Mouse (Mus musculus) embryo, embryonic 9.5 days (tissue): ENCODE measurements at regions not wholly inside any gene's neighbourhood (a gene's known extent, or its start where the extent isn't known, plus 50 kb on each side); places are given as distances from the start of the nearest gene placed in this dataset.

ENCODE experiments used
- DNase-seq: peaks from one replicate; pipeline ENCODE4 v3.0.0-alpha.2; 2017; ENCODE audit errors: extremely low spot score

DNA sequence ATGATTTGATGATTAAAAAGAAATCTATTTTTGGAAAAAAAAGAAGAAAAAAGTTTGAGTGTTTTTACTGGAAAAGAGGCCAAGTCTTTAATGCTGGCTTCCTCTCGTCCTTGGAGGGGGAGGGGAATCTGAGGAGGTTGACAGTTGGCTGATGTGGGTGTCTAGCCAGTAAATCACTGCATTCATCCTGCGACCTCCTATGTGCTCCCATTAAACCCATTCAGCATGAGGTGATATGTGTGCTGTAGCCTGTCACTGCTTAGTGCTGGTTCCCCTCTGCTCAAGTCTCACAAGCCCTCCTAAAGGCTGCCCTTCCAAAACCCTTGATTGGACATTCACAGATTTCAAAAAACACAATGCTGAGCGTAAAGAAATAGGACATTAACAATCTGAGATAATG, 68.7 kb downstream of the Atoh1 start:
- no peak for DNase-seq

GRCm38 (mm10) chr6:64798804-64799203, 69.9 kb downstream of the Atoh1 start:
- no peak for DNase-seq

DNA sequence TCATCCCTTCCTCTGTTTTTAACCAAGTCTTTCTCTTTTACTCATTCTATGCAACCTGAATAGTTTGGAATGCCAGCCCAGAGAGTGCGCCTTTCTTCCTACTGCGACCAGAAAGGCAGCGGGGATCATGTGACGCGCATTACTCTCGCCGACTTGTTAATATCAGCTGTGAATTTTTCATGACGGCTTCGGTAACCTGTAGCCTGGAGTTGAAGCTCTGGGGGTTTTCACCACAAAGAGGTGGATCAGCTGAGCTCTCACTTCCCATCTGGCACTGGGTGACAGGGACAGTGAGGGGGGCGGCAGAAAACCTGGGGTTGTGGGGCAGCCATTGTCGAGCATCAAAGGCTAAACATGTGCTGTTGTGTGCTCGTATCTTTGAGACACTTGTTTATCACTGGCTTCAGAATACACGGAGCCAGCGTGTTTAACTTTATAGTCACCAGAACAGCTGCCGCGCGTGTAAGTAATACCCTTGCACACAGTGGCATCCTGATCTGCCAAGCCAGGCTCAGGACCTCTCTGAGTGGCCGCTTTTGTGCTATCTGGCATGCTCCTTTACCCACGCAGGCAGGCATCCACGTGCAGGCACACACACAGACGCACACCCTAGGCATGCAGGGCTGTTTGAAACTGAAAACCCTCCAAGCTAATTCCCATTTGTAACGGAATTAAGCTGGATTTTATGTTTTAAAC, 70.5 kb downstream of the Atoh1 start:
- peak; percentile 35 for DNase-seq

DNA sequence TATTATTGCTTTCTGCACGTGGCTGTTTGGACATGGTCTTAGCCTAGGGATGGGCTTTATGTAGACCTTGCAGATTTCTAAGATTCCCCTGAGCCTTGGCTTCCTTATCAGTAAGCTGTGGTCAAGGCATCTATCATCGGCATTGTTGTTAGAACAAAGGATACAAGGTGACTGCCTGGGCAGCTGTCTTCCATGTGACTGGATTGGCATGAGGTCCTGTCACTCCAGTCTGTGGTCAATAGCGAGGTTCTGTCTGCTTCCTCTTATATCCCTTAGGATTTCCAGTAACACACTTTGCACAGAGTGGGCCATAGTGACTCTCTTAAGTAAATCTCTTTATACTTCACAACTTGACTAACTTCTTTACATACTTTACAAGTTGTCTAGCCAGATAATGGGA, 72.0 kb downstream of the Atoh1 start:
- no peak for DNase-seq

DNA sequence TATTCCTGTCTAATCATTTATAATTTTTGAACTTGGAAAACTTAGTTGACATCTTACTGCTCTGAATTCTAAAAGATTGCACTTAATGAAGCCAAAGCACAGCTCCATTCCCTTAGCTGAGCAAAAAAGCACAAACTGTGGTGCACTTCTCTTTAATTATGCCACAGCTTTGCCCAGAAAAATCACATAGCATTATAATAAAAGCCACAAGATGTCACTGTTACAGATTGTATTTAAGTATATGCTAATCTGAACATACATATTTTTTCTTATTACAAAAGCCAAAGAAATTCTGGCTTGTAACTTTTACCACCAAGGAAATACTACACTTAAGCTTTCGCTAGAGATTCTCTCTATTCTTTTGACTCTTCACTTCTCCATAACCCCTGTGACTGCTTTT, 86.2 kb downstream of the Atoh1 start:
- no peak for DNase-seq

- no peak for DNase-seq
These were observed 120.2 kb downstream of the Atoh1 start for GRCm38 (mm10) chr6:64849097-64849648.

GRCm38 (mm10) chr6:64862901-64863300, 134.0 kb downstream of the Atoh1 start:
- no peak for DNase-seq

DNA sequence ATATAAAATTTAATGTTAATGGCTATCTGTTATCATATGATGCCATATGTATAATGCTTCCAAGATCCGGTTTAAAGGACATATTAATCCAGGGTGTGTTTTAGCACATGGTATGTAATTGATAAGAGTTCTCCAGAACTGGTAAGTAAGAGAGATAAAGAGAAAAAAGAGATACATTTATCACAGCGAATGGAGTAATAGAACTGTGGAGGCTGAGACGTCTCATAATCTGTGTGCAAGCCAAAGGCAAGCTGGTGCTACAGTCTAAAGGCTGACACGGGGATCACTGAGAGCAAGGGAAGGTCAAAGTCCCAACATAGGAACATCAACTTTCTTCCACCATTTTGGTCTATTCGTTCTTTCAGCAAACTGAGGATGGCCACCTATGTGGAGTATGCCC, 146.0 kb upstream of the Smarcad1 start:
- no peak for DNase-seq
